Mouse (Mus musculus): ENCODE results near the gene Trub1. TPM values are rescaled to one million over a fixed set of nuclear protein-coding genes. Genes with fewer than 3 reads are reported as not detected.

The Trub1 gene
- polyA plus RNA-seq (2012; ENCODE audit: insufficient read depth, low replicate concordance) = 2.2 and 16.0 TPM in 2 replicates

DNA sequence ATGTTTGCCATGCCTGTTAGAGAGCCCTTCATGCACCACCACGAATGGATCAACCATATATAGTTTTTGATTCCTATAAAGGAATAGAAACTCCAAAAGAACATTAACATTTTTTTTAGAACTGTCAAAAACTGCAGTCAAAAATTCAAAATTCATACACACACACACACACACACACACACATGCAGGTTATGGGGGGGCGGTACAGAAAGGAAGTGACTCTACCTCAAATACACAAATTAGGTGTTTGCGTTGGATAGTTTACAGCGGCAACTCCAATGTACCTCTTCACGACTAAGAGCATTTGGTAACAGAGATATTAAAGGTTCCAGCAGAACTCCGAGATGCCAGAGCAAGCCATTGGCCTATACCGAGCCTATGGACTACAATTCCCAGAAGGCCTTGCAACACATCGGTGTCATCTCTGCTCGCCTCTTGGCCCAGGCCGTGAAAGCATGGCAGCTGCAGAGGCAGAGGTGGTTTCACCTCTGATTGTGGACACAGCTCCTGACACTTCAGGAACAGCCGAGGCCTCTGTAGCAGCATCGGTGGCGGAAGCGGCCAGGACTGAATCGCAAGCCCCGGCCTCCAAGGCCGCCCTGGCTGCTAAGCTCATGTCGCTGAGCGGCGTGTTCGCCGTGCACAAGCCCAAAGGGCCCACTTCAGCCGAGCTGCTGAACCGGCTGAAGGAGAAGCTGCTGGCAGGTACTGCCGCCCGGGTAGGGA lies at the start of gene Trub1:
Trub1 (plus strand) TSS at position 421 of the 726 bp plus-strand sequence.
- Histone ChIP-seq H3K27me3 (replicated peaks) (no peaks in the 10 kb centered on the region), H3K4me3 (replicated peaks) (peak within 1 kb of the TSS; percentile 97), H3K4me1 (peaks cover 17% of the 10 kb centered on the region), H3K9me3 (peaks cover 4% of the 10 kb centered on the region; the same call in 1 of the 2 replicates), H3K36me3 (replicated peaks; ENCODE audit: low read length) (no peaks in the 10 kb centered on the region)
- TF ChIP-seq GATA1 (IDR thresholded peaks at IDR 0.05; ENCODE audit: borderline replicate concordance, low read length) (no peak), FLI1 (IDR thresholded peaks at IDR 0.05; ENCODE audit: low read length) (no peak)

DNA sequence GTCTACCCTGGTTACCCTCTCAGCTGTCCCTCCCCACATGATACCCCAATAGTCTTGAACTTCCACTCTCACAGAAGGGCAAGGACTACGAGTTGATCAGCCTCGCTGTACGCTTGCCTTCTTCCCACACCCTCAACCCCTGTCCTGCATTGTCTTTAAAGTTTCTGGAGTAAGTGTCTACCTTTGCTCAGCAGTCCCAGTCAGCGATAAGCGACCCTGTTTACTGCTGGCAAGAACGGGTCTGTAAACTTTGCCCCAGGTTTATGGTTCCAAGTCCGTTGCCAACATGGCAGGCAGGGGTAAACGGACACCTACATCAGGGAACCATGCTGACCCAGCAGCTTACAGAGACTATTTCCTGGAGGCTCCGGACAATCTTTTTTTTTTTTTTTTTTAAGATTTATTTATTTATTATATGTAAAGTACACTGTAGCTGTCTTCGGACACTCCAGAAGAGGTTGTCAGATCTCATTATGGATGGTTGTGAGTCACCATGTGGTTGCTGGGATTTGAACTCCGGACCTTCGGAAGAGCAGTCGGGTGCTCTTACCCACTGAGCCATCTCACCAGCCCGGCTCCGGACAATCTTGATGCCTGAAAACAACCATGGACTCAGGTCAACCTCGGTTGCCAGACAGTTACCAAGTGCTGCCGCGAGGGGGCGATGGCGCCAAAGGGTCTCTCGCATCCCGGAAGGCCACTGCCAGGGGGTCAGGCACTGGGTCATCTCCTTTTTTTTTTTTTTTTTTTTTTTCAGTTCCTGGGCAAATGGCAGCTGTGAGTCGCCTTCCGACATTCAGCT lies 48.8 kb upstream of the Trub1 start:
- Histone ChIP-seq H3K4me3 (replicated peaks) (peak overlapping the region; percentile 82), H3K36me3 (replicated peaks; ENCODE audit: low read length) (no peaks in the 10 kb centered on the region), H3K4me1 (peaks cover 43% of the 10 kb centered on the region), H3K9me3 (peaks cover 6% of the 10 kb centered on the region), H3K27me3 (replicated peaks) (no peaks in the 10 kb centered on the region)
- TF ChIP-seq FLI1 (IDR thresholded peaks at IDR 0.05; ENCODE audit: low read length) = no peak

DNA sequence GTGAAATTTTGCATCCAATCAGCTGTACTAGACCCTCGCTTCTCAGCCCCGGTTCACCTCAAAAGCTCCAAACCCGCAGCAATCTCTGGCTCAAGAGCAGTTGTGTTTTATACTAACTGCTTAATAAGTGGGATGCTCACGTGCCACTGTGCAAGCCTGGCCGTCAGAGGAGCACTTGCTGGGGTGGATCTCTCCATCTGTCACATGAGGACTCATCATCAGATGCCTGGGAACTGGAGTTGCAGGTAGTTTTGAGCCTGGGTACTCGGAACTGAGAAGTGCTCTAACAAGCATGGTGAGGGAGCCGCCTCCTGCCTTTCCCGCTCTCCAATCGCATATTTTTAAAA lies 48.2 kb upstream of the Trub1 start:
- peaks cover 5% of the 10 kb centered on the region; the same call in 1 of the 2 replicates for H3K9me3 ChIP-seq
- H3K4me3 ChIP-seq (replicated peaks) = peak overlapping the region; percentile 82
- no peaks in the 10 kb centered on the region for H3K36me3 ChIP-seq (replicated peaks; ENCODE audit: low read length)
- H3K4me1 ChIP-seq = peaks cover 49% of the 10 kb centered on the region
- H3K27me3 ChIP-seq (replicated peaks) = no peaks in the 10 kb centered on the region
- TF ChIP-seq GATA1 (IDR thresholded peaks at IDR 0.05; ENCODE audit: borderline replicate concordance, low read length) (no peak), FLI1 (IDR thresholded peaks at IDR 0.05; ENCODE audit: low read length) (no peak)

DNA sequence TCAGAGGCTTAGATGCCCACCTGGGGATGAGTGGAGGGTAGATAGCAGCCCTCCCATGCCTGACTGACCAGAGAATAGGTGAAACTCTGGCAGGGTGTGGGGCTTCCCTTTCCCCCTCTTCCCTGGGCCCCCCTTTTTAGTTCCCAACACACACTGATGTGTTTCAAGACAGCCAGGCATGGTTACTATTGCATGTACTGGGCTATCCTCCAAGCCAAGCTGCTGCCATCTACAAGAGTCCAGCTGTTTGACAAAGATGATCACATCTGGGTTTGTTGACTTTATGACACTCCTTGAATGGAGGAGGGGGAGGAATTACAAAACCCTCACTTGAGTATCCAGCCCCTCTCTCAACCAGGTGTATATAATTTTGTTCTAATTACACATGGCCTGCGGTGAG lies 44.8 kb upstream of the Trub1 start:
- peaks cover 3% of the 10 kb centered on the region for H3K36me3 ChIP-seq (replicated peaks; ENCODE audit: low read length)
- H3K4me1 ChIP-seq = peaks cover 54% of the 10 kb centered on the region
- H3K9me3 ChIP-seq = 0 out of 2 replicates have a peak, but pooled peaks cover 3% of the 10 kb centered on the region
- H3K27me3 ChIP-seq (replicated peaks) = no peaks in the 10 kb centered on the region
- H3K4me3 ChIP-seq (replicated peaks) = no peak overlapping the region
- TF ChIP-seq FLI1 (IDR thresholded peaks at IDR 0.05; ENCODE audit: low read length) = no peak

DNA sequence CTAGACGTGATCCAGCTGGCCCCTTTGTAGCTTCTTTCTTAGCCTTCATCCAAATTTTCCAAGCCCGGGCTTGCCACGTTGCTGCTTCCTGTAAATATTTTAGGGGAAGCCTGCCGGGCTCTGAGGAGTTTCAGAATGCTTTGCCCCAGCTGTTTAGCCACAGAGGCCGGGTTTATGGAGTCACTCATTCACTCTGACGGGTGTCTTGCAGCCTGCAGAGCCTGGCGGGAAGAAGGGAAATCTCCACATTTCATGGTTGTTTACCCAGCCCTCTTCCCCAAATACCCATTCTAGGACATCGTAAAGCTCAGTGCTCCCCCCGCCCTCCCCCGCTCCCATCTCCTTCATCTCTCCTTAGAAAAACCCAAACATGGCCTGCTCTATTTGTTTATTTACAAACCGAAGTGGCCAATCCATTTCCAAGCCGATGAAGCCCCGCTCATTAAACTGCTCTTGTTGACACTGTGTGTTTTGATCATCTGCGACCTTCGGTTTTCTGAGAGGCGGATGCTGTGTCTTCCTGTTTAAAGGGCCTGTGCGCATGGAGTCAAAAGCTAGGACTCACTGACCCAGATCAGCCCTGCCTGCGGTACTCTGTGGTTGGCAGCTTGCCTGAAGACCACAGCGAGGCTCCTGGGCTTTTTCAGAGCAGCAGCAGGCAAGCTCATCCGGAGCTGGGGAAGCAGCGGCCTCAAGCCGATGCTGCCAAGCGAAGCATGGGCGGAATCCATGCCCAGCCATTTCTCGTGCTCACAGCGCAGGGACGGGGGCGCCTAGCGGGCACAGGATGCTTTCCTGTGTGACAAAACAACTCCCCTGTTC lies 41.1 kb upstream of the Trub1 start:
- Histone ChIP-seq H3K9me3 (0 out of 2 replicates have a peak, but pooled peaks cover 3% of the 10 kb centered on the region), H3K4me3 (replicated peaks) (peak overlapping the region; percentile 86), H3K36me3 (replicated peaks; ENCODE audit: low read length) (peaks cover 3% of the 10 kb centered on the region), H3K4me1 (peaks cover 39% of the 10 kb centered on the region), H3K27me3 (replicated peaks) (no peaks in the 10 kb centered on the region)
- TF ChIP-seq GATA1 (IDR thresholded peaks at IDR 0.05; ENCODE audit: borderline replicate concordance, low read length) (no peak), FLI1 (IDR thresholded peaks at IDR 0.05; ENCODE audit: low read length) (no peak)

- peaks cover 48% of the 10 kb centered on the region for H3K4me1 ChIP-seq
- TF ChIP-seq GATA1 (IDR thresholded peaks at IDR 0.05; ENCODE audit: borderline replicate concordance, low read length) = no peak
- H3K9me3 ChIP-seq = 0 out of 2 replicates have a peak, but pooled peaks cover 3% of the 10 kb centered on the region
- peaks cover 6% of the 10 kb centered on the region for H3K27me3 ChIP-seq (replicated peaks)
- peaks cover 3% of the 10 kb centered on the region for H3K36me3 ChIP-seq (replicated peaks; ENCODE audit: low read length)
- H3K4me3 ChIP-seq (replicated peaks) = peak overlapping the region; percentile 81
Measured at GRCm38 (mm10) chr19:57413170-57413569, 39.5 kb upstream of the Trub1 start.

DNA sequence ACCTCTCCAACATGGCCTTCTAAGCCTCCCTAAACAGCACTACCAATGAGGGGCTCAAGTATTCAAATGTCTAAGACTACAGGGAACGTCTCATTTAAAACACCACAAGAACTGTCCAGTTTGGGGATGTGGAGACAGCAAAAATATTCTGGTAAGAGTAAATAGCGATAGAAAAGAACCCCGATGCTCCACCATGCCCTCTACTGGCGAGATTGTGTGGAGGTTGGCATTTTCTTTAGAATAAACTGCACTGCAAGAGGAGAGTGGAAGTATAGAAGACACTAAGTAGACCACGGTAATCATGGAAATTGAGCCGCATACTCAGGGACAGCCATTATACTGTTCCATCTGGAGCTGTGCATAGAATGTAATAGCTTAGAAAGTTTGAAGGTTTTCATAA lies 38.8 kb upstream of the Trub1 start:
- H3K4me3 ChIP-seq (replicated peaks) = peak overlapping the region; percentile 8
- TF ChIP-seq FLI1 (IDR thresholded peaks at IDR 0.05; ENCODE audit: low read length) (no peak), GATA1 (IDR thresholded peaks at IDR 0.05; ENCODE audit: borderline replicate concordance, low read length) (no peak)
- H3K36me3 ChIP-seq (replicated peaks; ENCODE audit: low read length) = peaks cover 3% of the 10 kb centered on the region
- H3K9me3 ChIP-seq = 0 out of 2 replicates have a peak, but pooled peaks cover 3% of the 10 kb centered on the region
- peaks cover 52% of the 10 kb centered on the region for H3K4me1 ChIP-seq
- H3K27me3 ChIP-seq (replicated peaks) = peaks cover 9% of the 10 kb centered on the region

- Histone ChIP-seq H3K9me3 (no peaks in the 10 kb centered on the region), H3K4me1 (peaks cover 47% of the 10 kb centered on the region), H3K36me3 (replicated peaks; ENCODE audit: low read length) (no peaks in the 10 kb centered on the region), H3K27me3 (replicated peaks) (peaks cover 9% of the 10 kb centered on the region), H3K4me3 (replicated peaks) (no peak overlapping the region)
- TF ChIP-seq GATA1 (IDR thresholded peaks at IDR 0.05; ENCODE audit: borderline replicate concordance, low read length) = no peak
- TF ChIP-seq FLI1 (IDR thresholded peaks at IDR 0.05; ENCODE audit: low read length) = no peak
Measured at GRCm38 (mm10) chr19:57415031-57415807, 37.5 kb upstream of the Trub1 start.

Measured in megakaryocyte, embryonic 14.5 days (primary cell).